Mouse (Mus musculus) cerebellum, adult 2 months (tissue): ENCODE measurements around the gene Mrpl43. TPM values are rescaled to one million over a fixed set of nuclear protein-coding genes. Genes with fewer than 3 reads are reported as not detected.

Experiments
- DNase-seq, 2 experiments: peaks; one replicate each; pipeline ENCODE4 v3.0.0; 2021
- H3K27ac ChIP-seq: fragments of 200-500 bp; 2 replicates; pipeline ENCODE4 v1.5.1; 2012; ENCODE audit warnings: low read length, control low read depth, inconsistent platforms; ENCODE audit not compliant: insufficient read depth
- H3K27me3 ChIP-seq: fragments of 200-500 bp; 2 replicates; pipeline ENCODE4 v1.6.1; 2012; ENCODE audit warnings: inconsistent platforms, mild to moderate bottlenecking, low read length, moderate library complexity; ENCODE audit not compliant: control insufficient read depth, insufficient read depth
- H3K4me1 ChIP-seq: fragments of 200-500 bp; 2 replicates; pipeline ENCODE4 v1.6.1; 2011; ENCODE audit warnings: low read length; ENCODE audit not compliant: control insufficient read depth, insufficient read depth
- H3K4me3 ChIP-seq: fragments of 200-500 bp; replicated peaks from 2 replicates; pipeline ENCODE3; 2011; ENCODE audit warnings: mild to moderate bottlenecking, low read depth, low read length, control low read depth; ENCODE audit not compliant: insufficient read depth
- CTCF ChIP-seq: fragments of 200-500 bp; IDR thresholded peaks from 2 replicates; pipeline ENCODE4 v1.5.1; 2011; ENCODE audit warnings: low read depth, mild to moderate bottlenecking, control low read depth, low read length, moderate library complexity, borderline replicate concordance; ENCODE audit not compliant: insufficient read depth
- POLR2A ChIP-seq: fragments of 200-500 bp; IDR thresholded peaks from 2 replicates; pipeline ENCODE4 v1.6.1; 2011; ENCODE audit warnings: low read length, control low read depth, borderline replicate concordance; ENCODE audit not compliant: insufficient read depth
- WGBS: fragments of 180-500 bp; shearing (Covaris S2); methylation state at CpG from one replicate; pipeline ENCODE4 v1.1.7; 2018; 5-methylcytosine and 5-hydroxymethylcytosine counted together
- polyA plus RNA-seq: library from polyadenylated mRNA; depleted of rRNA; stranded (reverse); fragments of >200 nt; gene quantifications from 2 replicates; pipeline ENCODE4 v1.2.3, GENCODE M21; 2012

Gene Mrpl43
- polyA plus RNA-seq, 1 experiment: 88.3 TPM

GRCm38 (mm10) chr19:45010646-45011045, 4.4 kb upstream of the Mrpl43 start:
- Histone ChIP-seq H3K27ac (no peak overlapping the region), H3K27me3 (no peaks in the 10 kb centered on the region), H3K4me1 (peaks cover 14% of the 10 kb centered on the region), H3K4me3 (no peak overlapping the region)
- no peak for DNase-seq
- 93% methylated on average over 4 of the region's 4 CpGs for WGBS
- no peak for TF ChIP-seq CTCF
- no peak for TF ChIP-seq POLR2A

GRCm38 (mm10) chr19:45007425-45008191, 1.4 kb upstream of the Mrpl43 start:
- DNase-seq: no peak
- no peak for TF ChIP-seq CTCF
- no peak for TF ChIP-seq POLR2A
- WGBS: 46% methylated on average over 20 of the region's 20 CpGs
- peaks cover 14% of the 10 kb centered on the region for H3K4me1 ChIP-seq
- H3K27ac ChIP-seq: peak overlapping the region; percentile 53; the same call in 1 of the 2 replicates
- H3K4me3 ChIP-seq: peak overlapping the region; percentile 88
- H3K27me3 ChIP-seq: no peaks in the 10 kb centered on the region

GRCm38 (mm10) chr19:45007021-45007420, 779 bp upstream of the Mrpl43 start:
- H3K27ac ChIP-seq: peak overlapping the region; percentile 53; the same call in 1 of the 2 replicates
- WGBS: 7% methylated on average over 17 of the region's 17 CpGs

GRCm38 (mm10) chr19:45005444-45005843, 798 bp downstream of the Mrpl43 start, which contains the start of gene Twnk:
Twnk (plus strand) TSS chr19:45005663.
- Histone ChIP-seq H3K4me1 (peaks cover 14% of the 10 kb centered on the region), H3K27ac (peak within 1 kb of the TSS; percentile 53), H3K27me3 (no peaks in the 10 kb centered on the region), H3K4me3 (peak within 1 kb of the TSS; percentile 88)
- WGBS: 9% methylated on average over 16 of the region's 16 CpGs
- TF ChIP-seq CTCF (no peak), POLR2A (no peak)
- no peak for DNase-seq

More at GRCm38 (mm10) chr19:45007021-45007420, 779 bp upstream of the Mrpl43 start:
- Histone ChIP-seq H3K4me3 (peak overlapping the region; percentile 88), H3K4me1 (peaks cover 14% of the 10 kb centered on the region), H3K27me3 (no peaks in the 10 kb centered on the region)
- TF ChIP-seq CTCF (no peak), POLR2A (no peak)
- DNase-seq: no peak

- no peak for DNase-seq
- TF ChIP-seq CTCF (no peak), POLR2A (no peak)
- WGBS: 79% methylated on average over 7 of the region's 7 CpGs
- Histone ChIP-seq H3K27ac (no peak overlapping the region), H3K4me3 (no peak overlapping the region), H3K27me3 (no peaks in the 10 kb centered on the region), H3K4me1 (peaks cover 14% of the 10 kb centered on the region)
Observed at GRCm38 (mm10) chr19:45003740-45004516, 2.3 kb downstream of the Mrpl43 start.

GRCm38 (mm10) chr19:45002301-45002700, 3.9 kb downstream of the Mrpl43 start:
- no peak for DNase-seq
- Histone ChIP-seq H3K4me1 (peaks cover 11% of the 10 kb centered on the region), H3K4me3 (no peak overlapping the region), H3K27me3 (no peaks in the 10 kb centered on the region), H3K27ac (no peak overlapping the region)
- TF ChIP-seq POLR2A: no peak
- peak; percentile 45; the same call in 1 of the 2 replicates for TF ChIP-seq CTCF
- WGBS: 54% methylated on average over 3 of the region's 3 CpGs

- Histone ChIP-seq H3K4me1 (peaks cover 9% of the 10 kb centered on the region), H3K27ac (no peak overlapping the region), H3K27me3 (no peaks in the 10 kb centered on the region), H3K4me3 (no peak overlapping the region)
- TF ChIP-seq CTCF (no peak), POLR2A (no peak)
- no peak for DNase-seq
- WGBS: 81% methylated on average over 8 of the region's 8 CpGs
Observed at GRCm38 (mm10) chr19:44999647-45000046, 6.6 kb downstream of the Mrpl43 start.

GRCm38 (mm10) chr19:44997786-44998185, 8.5 kb downstream of the Mrpl43 start:
- Histone ChIP-seq H3K4me1 (peaks cover 6% of the 10 kb centered on the region), H3K27ac (no peak overlapping the region), H3K4me3 (no peak overlapping the region), H3K27me3 (no peaks in the 10 kb centered on the region)
- WGBS: 34% methylated on average over 11 of the region's 11 CpGs
- no peak for TF ChIP-seq CTCF
- no peak for TF ChIP-seq POLR2A
- DNase-seq: peak in 1 of 2 experiments; percentile 50
